Mouse (Mus musculus) small intestine, adult 2 months (tissue): ENCODE results near the gene Trim38.

Experiments
- CTCF ChIP-seq: fragments of 200-500 bp; IDR thresholded peaks from 2 replicates; pipeline ENCODE4 v1.5.1; 2012; ENCODE audit warnings: low read depth, mild to moderate bottlenecking, control low read depth, inconsistent platforms, low read length, moderate library complexity, mixed read lengths; ENCODE audit not compliant: insufficient replicate concordance, insufficient read length; ENCODE audit errors: extremely low read depth
- POLR2A ChIP-seq: fragments of 200-500 bp; IDR thresholded peaks from 2 replicates; pipeline ENCODE4 v1.6.1; 2012; ENCODE audit warnings: low read depth, mild to moderate bottlenecking, control low read depth, inconsistent platforms, low read length, moderate library complexity

GRCm38 (mm10) chr13:23816148-23816547 is 46.4 kb downstream of the Trim38 start:
- peak; percentile 33; the same call in 1 of the 2 replicates for TF ChIP-seq CTCF
- no peak for TF ChIP-seq POLR2A
